Mouse (Mus musculus) ES-Bruce4 (cell line): Measurements from ENCODE around the gene Trim44.

Experiments
- CTCF ChIP-seq: IDR thresholded peaks from one replicate; pipeline ENCODE4 v1.8.1; 2011; ENCODE audit warnings: low read depth, low read length
- EP300 ChIP-seq: IDR thresholded peaks from 2 replicates; pipeline ENCODE4 v1.6.1; 2011; ENCODE audit warnings: low read depth, low read length; ENCODE audit not compliant: insufficient read depth
- POLR2A ChIP-seq: IDR thresholded peaks from one replicate; pipeline ENCODE4 v1.8.1; 2011; ENCODE audit warnings: low read length; ENCODE audit not compliant: insufficient read depth

GRCm38 (mm10) chr2:102253204-102253603 lies 154.4 kb downstream of the Trim44 start:
- TF ChIP-seq POLR2A (no peak), CTCF (no peak), EP300 (no peak)
